Mouse (Mus musculus) thymus, postnatal 14 days (tissue): ENCODE results near the gene Tekt3.

Source experiments
- DNase-seq: peaks from one replicate; pipeline ENCODE4 v3.0.0; 2021

Gene Tekt3

DNA sequence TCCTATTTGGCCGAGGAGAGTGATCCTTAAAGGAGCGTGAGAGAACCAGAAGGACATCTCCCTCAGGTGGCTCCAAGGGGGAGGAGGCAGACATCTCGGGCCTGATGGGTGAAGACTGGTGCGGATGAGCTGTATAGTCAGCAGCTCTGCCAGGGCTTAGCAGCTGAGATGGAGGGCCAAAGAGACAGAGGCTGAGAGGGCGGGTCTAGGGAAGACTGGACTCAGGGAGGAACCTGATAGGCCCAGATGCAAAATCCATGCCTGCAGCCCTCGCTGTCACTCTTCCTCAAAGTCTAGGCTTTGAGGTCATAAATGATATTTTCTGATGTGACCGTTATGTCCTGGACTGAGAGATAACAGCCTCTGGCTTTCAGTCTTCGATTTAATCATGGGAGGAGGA lies 65.5 kb downstream of the Tekt3 start:
- DNase-seq = no peak

DNA sequence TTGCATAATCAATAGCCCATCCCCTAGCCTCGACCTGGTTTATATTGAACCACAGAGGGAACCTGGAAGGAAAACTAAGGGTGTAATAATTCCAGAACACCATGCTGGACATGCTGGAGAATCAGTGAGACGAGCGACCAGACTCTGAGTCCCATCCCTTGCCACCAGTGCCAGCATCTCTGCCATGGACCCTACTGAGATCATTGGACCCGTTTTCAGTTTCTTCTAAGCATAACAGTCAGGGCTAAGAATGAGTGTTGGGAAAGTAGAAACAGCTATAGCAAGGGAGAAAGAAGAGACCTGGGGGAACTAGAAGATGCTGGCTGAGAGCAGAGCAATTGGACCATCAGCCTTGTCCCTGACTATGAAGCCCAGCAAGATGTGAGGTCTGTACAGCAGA lies 66.1 kb downstream of the Tekt3 start:
- no peak for DNase-seq

DNA sequence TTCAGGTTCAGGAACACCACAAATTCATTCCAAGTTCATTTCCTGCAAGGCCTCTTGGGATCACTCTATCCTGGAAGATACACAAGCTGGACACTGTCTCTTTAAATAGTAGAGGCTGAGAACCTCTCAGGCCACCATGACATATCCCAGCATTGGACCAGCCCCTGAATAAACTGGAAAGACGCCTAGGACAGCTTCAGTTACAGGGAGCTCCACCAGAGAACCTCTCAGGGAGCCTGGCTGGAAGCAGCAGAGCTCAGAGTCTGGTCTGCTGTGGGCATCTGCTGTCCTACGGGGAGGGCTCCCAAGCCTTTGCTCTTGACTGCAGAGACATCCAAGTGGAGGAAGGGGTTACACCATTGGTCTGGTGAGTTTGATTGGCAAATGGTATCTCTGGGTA lies 67.3 kb downstream of the Tekt3 start, which contains the start of gene Pmp22:
TSS of gene Pmp22 (plus strand) at position 199 of the 400 bp plus-strand sequence.
- no peak for DNase-seq

DNA sequence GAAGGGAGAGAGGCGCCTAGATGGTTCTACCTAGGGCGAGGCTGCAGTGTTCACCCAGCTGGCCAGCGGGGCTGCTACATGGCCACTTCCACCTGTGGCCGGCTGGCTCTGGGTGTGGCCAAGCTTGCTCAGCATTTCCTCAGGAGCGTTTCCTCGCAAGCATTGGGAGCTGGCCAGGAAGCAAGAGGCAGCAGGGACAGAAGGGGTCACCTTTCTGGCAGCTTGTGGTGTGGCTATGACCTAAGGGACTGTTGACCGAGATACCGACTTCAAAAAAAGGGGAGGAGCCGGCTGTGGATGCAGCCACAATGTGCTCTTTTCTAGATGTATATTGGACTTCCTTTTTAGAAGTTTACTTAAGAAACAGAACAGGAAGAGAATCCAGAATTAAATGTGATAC lies 67.9 kb downstream of the Tekt3 start:
- DNase-seq = no peak

DNA sequence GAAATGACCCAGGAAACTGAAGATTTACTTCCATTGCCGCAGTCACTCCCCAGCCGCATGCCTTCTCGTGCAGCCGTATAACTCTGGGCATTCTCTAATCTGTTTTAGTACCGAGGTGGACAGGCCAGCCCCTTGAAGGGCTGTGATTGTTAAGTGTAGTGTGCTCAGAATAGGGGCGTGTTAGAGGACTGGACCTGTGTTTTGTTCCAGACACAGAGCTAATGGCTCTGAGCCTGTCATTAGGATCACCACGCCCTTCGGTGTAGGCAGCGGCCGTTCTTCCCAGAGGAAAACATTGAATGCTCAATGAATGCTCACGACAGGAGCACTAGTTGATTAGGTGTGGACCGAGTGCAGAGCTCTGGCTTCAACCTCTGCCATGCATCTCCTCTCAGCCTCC lies 68.4 kb downstream of the Tekt3 start:
- DNase-seq = no peak

DNA sequence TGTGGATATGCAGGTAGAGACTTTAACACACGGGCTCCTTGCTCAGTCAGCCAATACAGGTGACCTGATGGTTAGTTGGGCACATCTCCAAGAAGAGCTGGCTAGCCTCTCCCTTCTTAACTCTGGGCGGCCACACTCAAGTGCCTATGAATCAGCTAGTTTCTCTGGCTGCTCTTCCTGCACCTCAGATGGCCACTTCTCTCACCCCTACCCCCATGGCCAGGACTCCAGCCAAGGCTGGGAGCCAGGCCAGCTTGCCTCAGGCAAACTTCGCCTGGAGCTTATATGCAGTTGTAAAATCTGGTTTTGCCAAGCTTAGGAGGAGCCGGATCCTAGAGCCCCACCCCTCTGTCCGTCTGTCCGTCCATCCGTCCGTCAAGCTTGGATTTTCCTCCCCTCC lies 69.0 kb downstream of the Tekt3 start:
- no peak for DNase-seq

DNA sequence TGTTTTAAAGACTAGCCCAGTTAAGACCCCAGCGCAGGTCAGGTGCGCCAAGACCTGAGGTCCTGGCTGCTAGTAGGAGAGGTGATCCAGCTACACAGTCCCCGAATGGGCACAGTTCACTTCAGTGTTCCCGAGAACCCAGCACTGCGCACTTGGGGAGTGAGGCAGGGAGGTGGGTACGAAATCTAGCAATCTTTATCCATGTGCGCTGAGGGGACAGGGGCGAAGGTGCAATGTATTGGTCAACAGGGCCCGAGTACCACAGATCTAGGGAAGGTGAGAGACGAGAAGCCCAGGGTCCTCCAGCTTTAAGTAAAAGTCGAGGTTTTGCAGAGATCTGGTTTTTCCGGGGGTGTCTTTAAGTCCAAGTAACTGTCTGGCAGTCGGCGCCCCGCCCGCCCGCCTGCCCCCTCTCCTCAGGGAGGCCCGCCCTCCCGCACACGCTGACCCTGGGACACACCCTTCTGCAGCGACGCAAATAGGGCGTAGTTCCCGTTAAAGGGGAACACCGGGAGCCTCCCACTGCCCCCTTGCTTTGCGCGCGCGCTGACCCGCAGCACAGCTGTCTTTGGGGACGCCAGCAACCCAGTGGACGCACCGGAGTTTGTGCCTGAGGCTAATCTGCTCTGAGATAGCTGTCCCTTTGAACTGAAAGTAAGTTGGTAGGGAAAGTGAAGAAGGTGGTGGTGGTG lies 69.7 kb downstream of the Tekt3 start:
- no peak for DNase-seq

DNA sequence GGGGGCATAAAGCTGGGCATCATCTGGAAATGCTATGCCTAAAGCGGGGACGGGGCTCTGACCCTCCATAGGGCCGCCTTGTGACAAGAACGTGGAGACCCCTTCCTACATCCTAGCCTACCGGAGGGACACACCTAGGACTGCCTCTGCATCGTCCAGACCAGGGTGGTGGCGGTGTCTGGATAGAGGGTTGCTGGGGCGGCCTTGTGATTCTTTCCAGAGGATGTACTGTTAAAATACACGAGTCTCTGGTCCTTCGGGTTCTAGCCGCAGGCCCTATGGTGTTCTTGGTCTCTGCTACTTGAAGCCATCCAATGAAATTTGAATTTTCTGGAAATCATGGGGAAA lies 70.2 kb downstream of the Tekt3 start:
- no peak for DNase-seq

DNA sequence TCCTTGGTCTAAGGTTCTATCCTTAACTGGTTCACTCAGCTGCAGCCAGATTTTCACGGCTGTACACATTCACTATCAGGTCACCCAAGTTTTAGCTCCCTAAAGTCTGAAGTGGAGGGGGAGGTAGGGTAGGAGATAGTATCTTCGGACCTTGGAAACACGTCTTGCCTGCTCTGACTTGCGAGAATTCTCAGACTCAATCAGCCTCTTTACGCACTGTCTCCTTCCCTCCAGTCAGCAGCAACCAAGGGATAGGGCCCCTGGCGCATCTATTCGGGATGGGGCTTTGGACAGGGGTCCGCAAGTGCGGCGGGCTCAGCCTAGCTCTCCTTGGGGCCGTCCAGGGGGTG lies 70.7 kb downstream of the Tekt3 start:
- no peak for DNase-seq

DNA sequence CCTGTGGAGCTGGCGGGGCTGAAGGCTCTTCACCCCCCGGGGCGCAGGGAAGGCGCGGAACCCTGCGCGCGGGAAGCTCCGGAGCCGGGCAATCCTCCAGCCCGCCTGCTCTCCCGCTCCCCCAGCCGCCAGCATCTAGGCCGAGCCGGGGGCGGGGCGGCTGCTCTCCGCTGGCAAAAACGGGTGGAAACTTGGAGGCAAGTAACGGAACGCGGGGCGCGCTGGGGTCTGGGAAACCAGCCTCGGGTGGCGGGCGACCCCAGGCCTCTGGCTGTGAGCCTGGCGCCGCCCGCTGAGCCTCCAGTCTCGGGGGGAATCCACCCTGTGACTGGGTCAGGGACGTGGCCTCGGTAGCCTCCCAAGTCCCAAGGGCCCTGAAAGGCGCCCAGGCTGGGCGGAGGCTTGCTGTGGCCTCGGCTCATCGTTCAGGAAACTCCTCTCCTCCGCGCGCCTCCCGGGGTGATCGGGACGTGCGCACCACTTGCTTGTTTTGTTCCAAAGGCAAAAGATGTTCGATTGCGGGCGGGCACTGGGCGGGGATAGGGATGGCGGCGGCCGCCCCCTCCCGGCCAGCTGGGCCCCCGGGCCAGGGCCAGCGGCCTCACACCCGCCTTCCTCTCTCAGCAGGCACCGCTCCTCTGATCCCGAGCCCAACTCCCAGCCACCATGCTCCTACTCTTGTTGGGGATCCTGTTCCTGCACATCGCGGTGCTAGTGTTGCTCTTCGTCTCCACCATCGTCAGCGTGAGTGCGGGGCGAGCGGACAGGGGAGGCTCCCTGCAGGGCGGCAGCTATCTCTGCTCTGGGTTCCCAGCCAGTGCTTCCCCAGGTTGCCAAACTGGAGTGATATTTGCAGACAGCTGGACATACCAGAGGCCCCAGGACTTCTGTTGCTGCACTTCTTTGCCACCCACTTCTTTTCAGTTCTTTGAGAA lies 71.3 kb downstream of the Tekt3 start:
- DNase-seq = no peak

DNA sequence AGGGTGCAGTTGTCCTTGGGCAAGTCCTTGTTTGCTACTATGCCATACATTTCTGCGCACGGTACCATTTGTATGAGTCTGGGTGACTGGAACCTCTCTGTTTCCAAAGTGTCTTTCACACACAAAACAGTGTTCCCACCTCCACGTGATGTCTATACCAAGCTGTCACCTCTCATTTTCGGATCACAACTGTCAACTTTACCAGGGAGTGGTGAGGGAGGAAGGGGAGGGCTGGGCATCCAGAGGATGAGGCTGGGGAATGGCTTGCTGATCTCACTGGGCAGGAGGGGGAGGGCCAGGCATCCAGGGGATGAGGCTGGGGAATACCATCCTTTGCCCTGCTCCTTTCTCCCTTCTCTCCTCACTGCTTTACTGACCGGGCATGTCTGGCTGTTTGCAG lies 72.6 kb downstream of the Tekt3 start:
- DNase-seq = no peak

DNA sequence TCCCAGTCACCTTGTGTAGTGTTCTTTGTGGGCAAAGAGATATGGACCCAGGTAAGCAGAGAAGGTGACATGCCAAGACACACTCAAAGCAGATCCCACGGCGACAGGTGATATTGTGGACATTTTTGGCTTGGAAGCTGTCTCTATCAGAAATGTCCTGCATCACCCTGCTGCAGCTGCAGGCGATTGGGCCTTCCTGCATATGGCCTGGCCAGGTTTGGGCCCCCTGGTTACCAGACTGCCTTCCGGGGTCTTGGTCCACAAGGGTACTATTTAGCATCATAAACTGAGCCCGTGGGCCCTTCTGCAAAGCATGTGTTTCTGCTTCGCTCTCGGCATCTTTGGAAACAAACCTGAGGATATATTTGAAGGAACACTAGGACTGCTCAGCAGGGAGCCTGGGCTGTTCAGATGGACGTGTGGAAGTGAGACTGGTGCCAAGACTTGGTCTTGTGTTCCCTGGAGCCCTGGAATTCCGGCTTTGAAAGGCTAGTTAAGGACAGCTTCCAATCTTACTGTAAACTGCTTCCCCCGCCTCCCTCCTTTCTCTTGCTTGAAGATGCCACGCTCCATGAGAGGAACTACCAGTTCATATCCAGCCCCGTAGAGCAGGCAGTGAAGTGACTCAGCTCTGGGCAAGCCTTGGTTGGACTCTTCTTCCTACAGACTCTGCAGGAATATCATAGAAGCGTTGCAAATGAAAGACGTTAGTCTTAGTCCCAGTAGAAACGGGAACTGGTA lies 73.5 kb downstream of the Tekt3 start:
- no peak for DNase-seq

DNA sequence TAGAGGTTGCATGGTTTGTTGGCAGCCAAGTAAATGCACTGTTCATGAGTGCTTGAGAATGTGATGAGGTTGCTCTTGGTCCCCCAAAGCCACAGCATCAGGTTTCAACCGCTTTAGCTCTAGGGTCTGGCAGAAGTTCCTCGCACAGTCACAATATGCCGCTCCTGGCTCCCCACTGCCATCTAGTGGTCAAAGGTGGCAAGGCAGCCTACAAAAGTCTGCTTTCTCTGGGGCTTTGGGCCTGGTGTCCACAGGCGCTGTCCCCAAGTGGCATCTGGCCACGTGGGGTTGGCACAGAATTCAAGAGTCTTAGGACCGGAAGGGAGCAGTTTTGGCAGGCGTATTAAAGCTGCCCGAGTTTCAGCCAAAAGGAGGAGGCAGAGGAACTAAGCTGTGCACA lies 74.2 kb downstream of the Tekt3 start:
- DNase-seq = peak; percentile 71

DNA sequence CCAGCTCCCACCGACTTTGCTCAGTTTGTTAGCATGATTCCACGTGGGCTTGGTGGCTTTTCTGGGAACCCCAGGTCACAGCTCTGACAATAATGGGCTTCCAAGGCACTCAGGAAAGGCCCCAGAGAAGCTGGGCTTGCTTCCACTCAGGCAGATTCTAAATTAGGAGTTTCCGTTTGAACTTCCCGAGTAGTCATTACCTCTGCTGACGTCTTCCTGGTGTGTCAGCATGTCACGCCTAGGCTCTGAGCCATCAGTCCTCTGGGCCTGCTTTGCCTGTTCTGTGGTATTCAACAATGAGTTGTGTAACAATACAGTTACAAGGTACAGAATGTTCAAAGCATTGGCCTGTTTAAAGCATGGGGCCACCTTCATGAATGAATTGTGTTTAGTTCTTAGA lies 74.8 kb downstream of the Tekt3 start:
- DNase-seq = no peak

DNA sequence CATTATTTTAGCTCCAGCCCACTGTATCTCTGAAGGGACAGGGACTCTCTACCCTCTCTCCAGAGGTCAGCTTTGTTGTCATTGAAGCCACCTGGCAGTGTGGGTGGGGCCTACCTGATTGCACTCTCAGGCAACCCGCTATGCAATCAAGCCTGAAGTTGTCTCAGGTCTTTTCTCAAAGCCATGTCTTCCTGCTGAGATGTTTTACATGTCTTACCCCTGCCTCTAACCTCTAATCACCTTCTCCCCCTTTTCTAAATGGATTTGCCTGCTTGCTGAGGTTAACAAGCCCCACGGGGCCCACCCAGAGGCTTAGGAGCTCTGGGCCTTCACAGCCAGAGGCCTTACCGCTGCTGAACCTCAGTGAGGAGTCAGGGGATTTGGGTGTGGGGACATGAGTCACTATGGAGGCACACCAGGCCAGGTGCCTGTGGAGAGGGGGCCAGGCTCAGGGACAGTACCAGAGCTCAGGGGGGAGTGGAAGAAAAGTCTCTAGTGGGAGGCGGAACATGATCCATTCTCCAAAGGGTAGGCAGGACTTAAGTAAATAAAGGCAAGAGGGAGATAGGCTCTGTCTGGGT lies 75.5 kb downstream of the Tekt3 start:
- no peak for DNase-seq

DNA sequence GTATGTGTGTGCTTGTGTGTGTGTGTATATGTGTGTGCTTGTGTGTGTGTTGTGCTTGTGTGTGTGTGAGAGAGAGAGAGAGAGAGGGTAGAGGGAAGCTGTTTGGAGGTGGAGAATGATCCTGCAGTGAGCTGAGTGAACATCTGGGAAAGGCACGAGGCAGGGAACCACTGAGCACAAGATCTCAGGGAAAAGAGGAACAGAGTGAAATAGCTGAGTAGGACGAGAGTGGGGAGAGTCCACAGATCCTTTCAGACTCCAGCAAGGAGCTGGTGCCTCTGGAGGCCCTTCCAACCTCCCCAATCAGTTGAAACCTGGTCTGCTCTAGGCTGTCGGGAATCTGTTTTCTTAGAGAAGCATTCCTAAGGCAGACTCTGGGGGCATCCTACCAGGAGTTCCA lies 77.3 kb downstream of the Tekt3 start:
- no peak for DNase-seq

DNA sequence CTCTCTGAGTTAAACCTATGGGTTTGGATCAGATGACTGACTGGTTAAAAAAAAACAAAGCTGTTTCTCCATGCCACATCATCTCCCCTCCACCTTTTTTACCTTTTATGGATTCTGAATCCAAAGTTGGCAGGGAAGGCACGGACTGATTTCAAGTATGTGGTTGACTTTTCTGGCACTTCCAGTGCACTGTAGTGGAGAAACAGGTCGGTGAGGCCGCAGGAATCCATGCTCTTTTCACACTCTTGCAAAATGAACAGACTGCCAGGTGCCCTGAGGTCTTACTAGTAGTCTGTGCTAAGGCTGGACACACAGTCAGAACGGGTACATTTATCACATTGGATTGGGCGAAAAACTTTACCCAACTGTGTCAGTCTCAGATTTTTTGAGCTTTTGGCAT lies 80.9 kb downstream of the Tekt3 start:
- no peak for DNase-seq

DNA sequence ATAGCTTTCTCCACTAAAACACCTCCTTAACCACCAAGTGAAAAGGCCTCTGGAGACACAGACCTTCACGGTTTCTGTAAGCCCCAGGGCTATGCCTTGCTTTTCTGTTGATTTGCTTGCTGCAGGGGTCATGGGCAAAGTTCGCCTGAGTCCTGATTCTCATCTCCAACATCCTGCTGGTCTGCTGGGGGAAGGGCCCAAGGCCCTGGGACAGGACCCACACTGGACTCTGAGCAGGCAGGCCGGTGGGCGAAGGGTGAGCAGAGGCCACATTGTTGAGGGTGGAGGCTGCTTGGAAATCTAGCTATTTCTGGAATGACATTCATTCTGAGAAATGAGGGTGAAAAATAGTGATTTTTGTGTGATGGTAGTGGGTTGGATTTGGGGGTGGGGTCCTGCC lies 81.4 kb downstream of the Tekt3 start:
- DNase-seq = no peak

DNA sequence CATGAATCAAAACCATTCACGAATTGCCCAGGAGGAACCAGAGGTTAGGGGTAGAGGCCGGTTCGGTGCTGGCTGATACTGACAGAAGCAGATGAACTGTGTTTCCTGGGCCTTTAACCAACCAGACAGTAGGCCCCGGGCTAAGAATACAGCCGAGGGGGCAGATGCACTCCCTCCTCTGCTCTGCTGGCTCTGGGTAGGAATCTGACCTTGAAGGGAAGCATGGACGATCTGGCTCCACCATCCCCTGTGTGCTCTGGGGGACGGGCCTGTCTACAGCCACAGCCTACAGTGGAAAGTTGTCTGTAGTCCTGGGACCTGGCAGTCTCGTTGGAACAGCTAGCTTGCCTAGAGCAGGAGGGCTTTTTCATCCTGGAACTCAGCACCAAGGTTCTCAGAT lies 82.0 kb downstream of the Tekt3 start:
- no peak for DNase-seq
